Mouse (Mus musculus): ENCODE measurements around the gene Apex1. TPM values are rescaled to one million over a fixed set of nuclear protein-coding genes. Genes with fewer than 3 reads are reported as not detected.
"Not testable (repeated sequence)": the region's sequence is repeated elsewhere in the genome, so short reads cannot be mapped to it uniquely, and the experiment has no call there.

Gene Apex1
- polyA plus RNA-seq, 1 experiment: 59.1 TPM

DNA sequence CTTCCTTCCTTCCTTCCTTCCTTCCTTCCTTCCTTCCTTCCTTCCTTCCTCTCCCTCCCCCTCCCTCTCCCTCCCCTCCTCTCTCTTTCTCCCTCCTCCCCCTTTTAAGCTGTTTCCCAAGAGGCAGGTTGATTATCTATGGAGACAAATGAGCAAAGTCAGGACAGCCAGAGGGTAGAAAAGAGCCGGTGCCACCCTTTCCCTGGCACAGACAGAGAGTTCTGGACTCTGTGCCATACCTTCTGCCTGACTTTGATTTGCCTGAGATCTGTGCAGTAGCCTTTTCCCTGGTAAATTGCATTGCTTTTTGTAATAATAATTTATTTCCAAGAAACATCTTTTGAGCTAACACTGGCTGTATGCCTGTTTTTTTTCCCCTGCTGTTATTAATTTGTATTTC, 44.3 kb downstream of the Apex1 start:
- no peak for DNase-seq (ENCODE audit: low spot score)

DNA sequence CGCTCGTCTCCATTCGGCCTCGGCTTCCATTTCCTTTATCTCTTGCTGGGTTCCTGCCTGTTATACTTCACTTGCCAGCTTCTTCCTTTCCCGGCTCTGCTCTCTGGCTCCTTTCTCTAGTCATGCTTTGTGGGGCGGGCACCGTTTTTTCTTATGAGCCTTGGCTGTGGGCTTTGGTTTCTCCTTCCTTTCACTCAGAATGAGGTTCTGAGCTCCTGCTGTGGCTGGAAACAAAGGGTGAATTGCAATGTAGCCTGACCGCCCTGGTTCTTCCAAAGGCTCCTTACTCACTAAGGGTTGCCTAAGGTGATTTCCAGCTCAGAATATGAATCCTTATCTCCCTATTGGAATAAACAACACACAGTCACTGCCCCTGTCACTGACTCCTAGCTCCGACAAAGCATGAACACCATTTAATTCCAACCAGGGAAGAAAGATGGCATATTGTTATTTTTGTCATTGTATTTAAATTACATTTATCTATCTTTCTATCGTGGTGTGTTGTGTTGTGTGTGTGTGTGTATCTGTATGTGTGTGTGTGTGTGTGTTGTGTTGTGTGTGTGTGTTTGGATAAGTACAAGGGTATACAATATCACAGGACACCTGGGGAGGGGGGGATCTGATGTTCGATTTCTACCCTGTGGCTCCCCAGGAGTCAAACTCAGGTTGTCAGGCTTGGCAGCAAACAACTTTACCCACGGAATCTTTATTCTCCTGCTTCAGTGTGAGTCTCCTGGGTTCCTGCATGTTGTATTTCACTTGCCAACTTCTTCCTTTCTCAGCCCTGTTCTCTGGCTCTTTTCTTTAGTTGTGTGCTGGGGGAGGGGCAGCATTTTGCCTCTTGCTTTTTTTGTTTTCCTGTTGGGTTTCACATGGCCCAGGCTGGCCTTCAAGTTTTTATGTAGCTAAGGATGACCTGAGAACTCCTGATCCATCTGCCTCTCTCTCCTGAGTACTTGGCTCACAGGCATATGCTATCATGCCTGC, 45.1 kb downstream of the Apex1 start:
- DNase-seq (ENCODE audit: low spot score): no peak

DNA sequence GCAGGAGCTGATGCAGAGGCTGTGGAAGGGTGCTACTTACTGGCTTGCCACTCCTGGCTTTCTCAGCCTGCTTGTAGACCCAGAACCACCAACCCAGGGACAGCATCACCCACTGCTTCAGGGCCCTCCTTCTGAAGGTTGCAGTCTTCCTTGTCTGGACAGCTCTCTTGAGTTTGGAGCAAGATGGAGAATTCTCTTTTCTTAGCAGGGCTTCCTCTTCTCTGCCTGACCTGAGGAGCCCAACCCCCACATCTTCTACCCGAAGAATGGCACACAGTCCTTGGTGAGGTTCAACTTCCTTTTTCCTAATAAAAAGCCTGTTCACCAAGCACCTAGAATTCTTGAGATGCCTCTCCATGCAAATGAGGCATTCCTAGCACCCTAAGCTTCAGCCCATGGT, 46.1 kb downstream of the Apex1 start:
- no peak for DNase-seq (ENCODE audit: low spot score)

DNA sequence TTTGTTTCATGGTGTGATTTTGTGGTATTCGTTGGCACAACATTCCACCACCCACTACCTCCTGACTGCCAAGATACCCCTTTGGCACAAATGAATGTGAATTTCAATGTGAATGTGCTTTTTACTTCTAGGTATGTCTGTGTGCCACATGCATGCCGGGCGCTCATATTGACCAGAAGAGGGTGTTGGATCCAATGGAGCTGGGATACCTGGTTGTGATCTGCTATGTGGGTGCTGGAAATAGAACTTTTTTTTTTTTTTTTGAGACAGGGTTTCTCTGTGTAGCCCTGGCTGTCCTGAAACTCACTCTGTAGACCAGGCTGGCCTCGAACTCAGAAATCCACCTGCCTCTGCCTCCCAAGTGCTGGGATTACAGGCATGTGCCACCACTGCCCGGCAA, 48.3 kb downstream of the Apex1 start:
- DNase-seq (ENCODE audit: low spot score): not testable (repeated sequence)

DNA sequence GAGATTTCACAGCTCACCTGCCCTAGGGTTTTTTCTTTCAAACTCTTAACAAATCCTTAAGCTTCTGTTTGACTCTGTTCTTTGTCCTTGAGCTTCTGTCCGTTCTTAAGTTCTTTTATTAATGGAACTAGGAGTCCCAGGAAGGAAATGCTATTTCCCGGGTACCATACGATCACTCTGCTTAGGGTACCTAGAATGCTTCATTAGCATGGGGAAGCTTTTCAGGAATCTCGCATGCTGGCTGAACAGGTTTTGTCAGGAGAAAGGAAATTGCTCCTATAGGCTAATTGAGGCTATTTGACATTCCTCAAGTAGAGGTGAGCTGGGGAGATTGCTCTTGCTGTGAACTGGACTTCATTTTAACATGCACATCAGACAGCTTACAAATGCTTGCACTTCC, 48.9 kb downstream of the Apex1 start:
- DNase-seq (ENCODE audit: low spot score): no peak

DNA sequence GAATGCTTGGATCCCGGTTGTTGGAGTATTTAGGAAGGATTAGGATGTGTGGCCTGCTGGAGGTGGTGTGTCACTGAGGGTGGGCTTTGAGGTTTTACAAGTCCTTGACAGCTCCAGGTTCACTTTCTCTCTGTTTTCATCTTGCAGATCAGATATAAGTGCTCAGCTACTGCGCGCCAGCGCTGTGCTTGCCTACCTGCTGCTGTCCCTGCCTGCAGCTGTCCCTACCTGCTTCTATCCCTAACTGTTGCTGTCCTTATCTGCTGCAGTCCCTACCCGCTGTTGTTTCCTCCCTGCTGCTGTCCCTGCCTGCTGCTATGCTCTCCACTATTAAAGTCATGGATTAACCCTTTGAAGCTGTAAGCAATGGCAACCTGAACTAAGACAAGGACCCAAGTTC, 50.2 kb downstream of the Apex1 start:
- no peak for DNase-seq (ENCODE audit: low spot score)

DNA sequence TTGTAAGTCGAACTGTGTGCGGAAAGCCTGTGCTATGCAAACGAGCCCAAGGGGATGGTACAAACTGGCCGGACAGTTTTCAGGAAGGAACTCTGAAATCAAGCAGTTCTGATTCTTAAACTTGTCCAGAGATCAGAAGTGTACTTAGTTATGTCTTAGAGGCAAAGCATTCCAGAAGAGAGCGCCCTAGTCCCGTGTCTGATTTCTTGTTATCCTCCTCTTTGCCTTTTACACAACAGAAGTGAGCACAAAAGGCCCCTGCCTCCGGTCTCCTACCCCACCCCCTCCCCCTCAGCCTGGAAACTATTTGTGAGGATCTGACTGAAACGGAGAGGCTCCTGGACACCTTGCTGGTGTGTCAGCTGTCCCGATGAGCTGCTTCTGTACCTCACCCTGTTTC, 51.9 kb downstream of the Apex1 start:
- DNase-seq (ENCODE audit: low spot score): no peak

Other genes with a start within 250 kb of the Apex1 start
- gene Olfr747, start 231.8 kb upstream of the Apex1 start, polyA plus RNA-seq (2012; rRNA removed): not detected in 2 replicates
- not detected in 2 replicates for gene Olfr748, start 217.6 kb upstream of the Apex1 start, polyA plus RNA-seq (2012; rRNA removed)
- not detected in 2 replicates for gene Olfr749, start 179.9 kb upstream of the Apex1 start, polyA plus RNA-seq (2012; rRNA removed)
- gene Ttc5, start 139.4 kb upstream of the Apex1 start, polyA plus RNA-seq (2012; rRNA removed): 46.3 and 58.6 TPM in 2 replicates
- gene Ccnb1ip1, start 117.2 kb upstream of the Apex1 start, polyA plus RNA-seq (2012; rRNA removed): not detected in 2 replicates
- gene Parp2, start 117.1 kb upstream of the Apex1 start, polyA plus RNA-seq (2012; rRNA removed): 55.8 and 64.0 TPM in 2 replicates
- gene Tep1, start 54.4 kb upstream of the Apex1 start, polyA plus RNA-seq (2012; rRNA removed): 25.3 and 29.5 TPM in 2 replicates
- 1.7 and 2.5 TPM in 2 replicates for gene Klhl33, start 27.5 kb upstream of the Apex1 start, polyA plus RNA-seq (2012; rRNA removed)
- 75.6 and 84.0 TPM in 2 replicates for gene Osgep, start 75 bp upstream of the Apex1 start, polyA plus RNA-seq (2012; rRNA removed)
- gene Pip4p1, start 5.9 kb downstream of the Apex1 start, polyA plus RNA-seq (2012; rRNA removed): 79.4 and 104 TPM in 2 replicates
- 49.9 and 64.9 TPM in 2 replicates for gene Pnp, start 6.1 kb downstream of the Apex1 start, polyA plus RNA-seq (2012; rRNA removed)
- gene Gm49342, start 19.5 kb downstream of the Apex1 start, polyA plus RNA-seq (2012; rRNA removed): 45.7 and 54.1 TPM in 2 replicates
- gene Pnp2, start 31.0 kb downstream of the Apex1 start, polyA plus RNA-seq (2012; rRNA removed): 2.6 and 3.7 TPM in 2 replicates
- 0.28 and 0.41 TPM in 2 replicates for gene Rnase10, start 82.8 kb downstream of the Apex1 start, polyA plus RNA-seq (2012; rRNA removed)
- gene Rnase9, start 116.9 kb downstream of the Apex1 start, polyA plus RNA-seq (2012; rRNA removed): not detected in 2 replicates
- gene Rnase11, start 125.2 kb downstream of the Apex1 start, polyA plus RNA-seq (2012; rRNA removed): not detected in 2 replicates
- 0.32 TPM in 1 of 2 replicates, not detected in the other for gene Rnase12, start 132.7 kb downstream of the Apex1 start, polyA plus RNA-seq (2012; rRNA removed)
- gene Olfr750, start 149.5 kb downstream of the Apex1 start, polyA plus RNA-seq (2012; rRNA removed): 0.06 TPM in 1 of 2 replicates, not detected in the other
- gene Rnase4, start 166.1 kb downstream of the Apex1 start, polyA plus RNA-seq (2012; rRNA removed): 373 and 403 TPM in 2 replicates
- gene Ang, start 166.2 kb downstream of the Apex1 start, polyA plus RNA-seq (2012; rRNA removed): 60.1 and 64.0 TPM in 2 replicates
- gene Eddm3b, start 189.5 kb downstream of the Apex1 start, polyA plus RNA-seq (2012; rRNA removed): 0.04 and 0.06 TPM in 2 replicates
- gene Rnase6, start 198.9 kb downstream of the Apex1 start, polyA plus RNA-seq (2012; rRNA removed): 7.1 and 8.3 TPM in 2 replicates
- 0.30 and 0.40 TPM in 2 replicates for gene Rnase1, start 221.8 kb downstream of the Apex1 start, polyA plus RNA-seq (2012; rRNA removed)
- gene Rnase2b, start 237.3 kb downstream of the Apex1 start, polyA plus RNA-seq (2012; rRNA removed): not detected in 2 replicates

Data from urinary bladder, adult 2 months (tissue).